Mouse (Mus musculus): ENCODE measurements around the gene Wdr81. TPM values are rescaled to one million over a fixed set of nuclear protein-coding genes. Genes with fewer than 3 reads are reported as not detected.

Wdr81 gene
- polyA plus RNA-seq, 1 experiment from 2014 or later: 3.3 TPM

DNA sequence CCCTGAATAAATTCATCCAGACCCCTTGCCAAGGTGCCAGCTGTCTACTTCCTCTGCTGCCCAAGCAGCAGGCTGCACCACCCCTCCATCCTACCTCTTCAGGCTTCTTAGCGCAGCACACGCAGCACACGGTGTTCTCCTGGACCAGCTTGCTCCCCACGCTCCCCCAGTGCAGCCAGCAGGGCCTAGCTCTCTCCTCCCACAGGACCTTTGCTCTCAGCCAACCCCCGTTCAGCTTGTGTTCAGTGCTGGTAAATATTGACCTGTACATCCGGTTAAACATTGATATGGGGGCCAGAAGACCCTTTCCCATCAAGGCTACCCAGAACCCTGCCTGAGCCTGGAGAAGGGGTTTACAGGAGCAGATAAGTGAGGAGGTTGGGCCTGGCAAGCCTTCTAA lies 15.2 kb downstream of the Wdr81 start, which contains the start of gene Serpinf2:
Gene Serpinf2, minus strand, starts transcription at position 229 of the 400 bp plus-strand sequence.
- Histone ChIP-seq H3K27ac (replicated peaks; ENCODE audit: low read depth, low read length) (no peak within 1 kb of the TSS), H3K4me3 (ENCODE audit: low read depth, low read length) (no peak within 1 kb of the TSS), H3K9me3 (ENCODE audit: control insufficient read depth, low read length) (no peaks in the 10 kb centered on the region), H3K27me3 (ENCODE audit: control insufficient read depth, insufficient read depth, low read length) (no peaks in the 10 kb centered on the region), H3K36me3 (ENCODE audit: control insufficient read depth, insufficient read depth, low read length) (no peaks in the 10 kb centered on the region), H3K4me1 (ENCODE audit: control insufficient read depth, insufficient read depth, low read length) (no peaks in the 10 kb centered on the region), H3K4me2 (ENCODE audit: low read depth, severe bottlenecking) (no peak within 1 kb of the TSS), H3K9ac (ENCODE audit: low read length) (no peak within 1 kb of the TSS)
- DNase-seq (ENCODE audit: low spot score) (no peak), ATAC-seq (ENCODE audit: insufficient number of reproducible peaks, low FRiP score, low TSS enrichment, low read depth) (no peak)
- WGBS: 88% methylated on average over 6 of the region's 6 CpGs

DNA sequence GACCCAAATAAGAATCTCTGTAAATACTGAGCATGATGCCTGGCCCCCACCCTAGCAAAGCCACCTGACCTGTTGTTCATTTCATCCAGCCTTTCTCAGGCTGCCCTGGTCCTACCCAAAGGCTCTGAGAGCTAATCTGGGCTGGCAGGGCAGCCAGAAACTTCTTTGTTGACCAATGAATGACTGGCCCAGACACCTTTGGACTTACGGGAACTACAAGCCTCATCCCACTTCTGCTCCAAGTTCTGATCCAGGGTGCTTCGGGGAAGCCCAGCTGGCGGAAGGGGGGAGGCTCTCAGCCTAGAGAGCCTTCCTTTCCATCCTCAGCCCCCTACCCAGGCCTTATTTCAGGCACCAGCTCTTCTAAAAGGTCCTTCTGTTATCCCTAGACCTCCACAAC lies 15.7 kb downstream of the Wdr81 start:
- no peak for DNase-seq (ENCODE audit: low spot score)
- 76% methylated on average over 3 of the region's 3 CpGs for WGBS
- no peaks in the 10 kb centered on the region; the same call in 1 of the 2 replicates for H3K9me3 ChIP-seq (ENCODE audit: control insufficient read depth, low read length)
- no peak overlapping the region for H3K4me2 ChIP-seq (ENCODE audit: low read depth, severe bottlenecking)
- no peak overlapping the region for H3K9ac ChIP-seq (ENCODE audit: low read length)
- H3K27me3 ChIP-seq (ENCODE audit: control insufficient read depth, insufficient read depth, low read length): no peaks in the 10 kb centered on the region
- ATAC-seq (ENCODE audit: insufficient number of reproducible peaks, low FRiP score, low TSS enrichment, low read depth): no peak
- no peak overlapping the region for H3K4me3 ChIP-seq (ENCODE audit: low read depth, low read length)
- H3K27ac ChIP-seq (replicated peaks; ENCODE audit: low read depth, low read length): no peak overlapping the region
- H3K4me1 ChIP-seq (ENCODE audit: control insufficient read depth, insufficient read depth, low read length): no peaks in the 10 kb centered on the region
- no peaks in the 10 kb centered on the region for H3K36me3 ChIP-seq (ENCODE audit: control insufficient read depth, insufficient read depth, low read length)

DNA sequence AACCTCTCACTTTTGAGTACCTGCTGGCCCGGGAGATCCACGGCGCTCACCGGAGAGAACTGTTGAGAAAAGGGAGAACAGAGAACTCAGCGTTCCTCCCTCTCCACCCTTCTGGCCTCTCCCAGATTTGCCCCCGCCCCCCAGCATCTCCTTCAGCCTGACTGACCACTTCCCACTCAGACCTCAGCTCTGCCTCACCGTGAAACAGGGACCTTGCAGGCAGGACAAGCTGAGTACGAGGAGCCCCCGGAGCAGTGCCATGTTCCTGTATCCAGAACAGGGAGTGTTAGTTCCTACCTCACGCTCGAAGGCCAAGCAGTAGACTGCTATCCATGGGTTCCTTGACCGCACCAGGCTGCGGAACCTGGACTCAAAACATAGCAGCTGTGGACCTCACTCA lies 16.3 kb downstream of the Wdr81 start:
- ATAC-seq (ENCODE audit: insufficient number of reproducible peaks, low FRiP score, low TSS enrichment, low read depth): no peak
- Histone ChIP-seq H3K27me3 (ENCODE audit: control insufficient read depth, insufficient read depth, low read length) (no peaks in the 10 kb centered on the region), H3K36me3 (ENCODE audit: control insufficient read depth, insufficient read depth, low read length) (no peaks in the 10 kb centered on the region), H3K9me3 (ENCODE audit: control insufficient read depth, low read length) (no peaks in the 10 kb centered on the region; the same call in 1 of the 2 replicates), H3K27ac (replicated peaks; ENCODE audit: low read depth, low read length) (no peak overlapping the region), H3K4me3 (ENCODE audit: low read depth, low read length) (no peak overlapping the region), H3K9ac (ENCODE audit: low read length) (no peak overlapping the region), H3K4me2 (ENCODE audit: low read depth, severe bottlenecking) (no peak overlapping the region), H3K4me1 (ENCODE audit: control insufficient read depth, insufficient read depth, low read length) (no peaks in the 10 kb centered on the region)
- 84% methylated on average over 13 of the region's 13 CpGs for WGBS
- DNase-seq (ENCODE audit: low spot score): no peak

DNA sequence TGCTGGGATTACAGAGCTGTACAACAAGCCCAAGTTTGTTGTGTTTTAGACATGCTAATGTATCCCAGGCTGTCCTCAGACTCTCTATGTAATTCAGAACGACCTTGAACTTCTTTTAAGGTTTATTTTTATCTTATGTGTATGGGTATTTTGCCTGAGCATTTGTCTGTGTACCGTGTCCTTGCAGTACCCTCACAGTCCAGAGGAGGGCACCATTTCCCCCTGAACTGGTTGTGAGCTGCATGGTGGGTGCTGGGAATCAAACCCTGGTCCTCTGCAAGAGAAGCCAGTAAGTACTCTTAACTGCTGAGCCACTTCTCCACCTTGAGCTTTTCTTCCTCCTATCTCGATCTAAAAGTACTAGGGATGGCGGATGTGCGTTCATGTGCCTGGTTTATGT lies 20.4 kb downstream of the Wdr81 start:
- no peak overlapping the region for H3K4me3 ChIP-seq (ENCODE audit: low read depth, low read length)
- H3K27ac ChIP-seq (replicated peaks; ENCODE audit: low read depth, low read length): no peak overlapping the region
- H3K4me1 ChIP-seq (ENCODE audit: control insufficient read depth, insufficient read depth, low read length): no peaks in the 10 kb centered on the region
- H3K4me2 ChIP-seq (ENCODE audit: low read depth, severe bottlenecking): no peak overlapping the region
- H3K9me3 ChIP-seq (ENCODE audit: control insufficient read depth, low read length): no peaks in the 10 kb centered on the region; the same call in 1 of the 2 replicates
- no peaks in the 10 kb centered on the region for H3K27me3 ChIP-seq (ENCODE audit: control insufficient read depth, insufficient read depth, low read length)
- no peaks in the 10 kb centered on the region for H3K36me3 ChIP-seq (ENCODE audit: control insufficient read depth, insufficient read depth, low read length)
- WGBS: 87% methylated on average over 5 of the region's 5 CpGs
- DNase-seq (ENCODE audit: low spot score) (no peak), ATAC-seq (ENCODE audit: insufficient number of reproducible peaks, low FRiP score, low TSS enrichment, low read depth) (no peak)
- H3K9ac ChIP-seq (ENCODE audit: low read length): no peak overlapping the region

DNA sequence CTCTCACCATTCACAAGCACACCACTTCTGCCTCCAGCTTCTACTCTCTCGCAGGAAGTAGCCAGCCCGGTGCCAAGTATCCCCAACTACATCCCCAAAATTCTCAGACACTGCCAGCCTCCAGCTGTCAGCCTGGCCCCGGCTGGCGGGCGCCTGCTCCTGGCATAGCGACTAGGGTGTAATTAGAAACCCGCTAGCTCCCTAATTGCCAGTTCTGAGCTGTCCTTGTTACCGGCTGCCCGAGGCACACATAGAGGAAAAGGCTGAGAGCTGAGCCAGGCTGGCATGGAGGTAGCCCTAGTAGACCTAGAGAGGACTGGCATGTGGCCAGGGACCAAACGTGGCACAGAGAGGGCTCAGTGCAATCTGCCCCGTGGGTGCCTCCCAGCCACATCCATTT lies 23.2 kb downstream of the Wdr81 start:
- Histone ChIP-seq H3K9me3 (ENCODE audit: control insufficient read depth, low read length) (no peaks in the 10 kb centered on the region; the same call in 1 of the 2 replicates), H3K36me3 (ENCODE audit: control insufficient read depth, insufficient read depth, low read length) (no peaks in the 10 kb centered on the region), H3K27ac (replicated peaks; ENCODE audit: low read depth, low read length) (no peak overlapping the region), H3K9ac (ENCODE audit: low read length) (no peak overlapping the region), H3K4me3 (ENCODE audit: low read depth, low read length) (no peak overlapping the region), H3K4me1 (ENCODE audit: control insufficient read depth, insufficient read depth, low read length) (no peaks in the 10 kb centered on the region), H3K4me2 (ENCODE audit: low read depth, severe bottlenecking) (no peak overlapping the region), H3K27me3 (ENCODE audit: control insufficient read depth, insufficient read depth, low read length) (no peaks in the 10 kb centered on the region)
- ATAC-seq (ENCODE audit: insufficient number of reproducible peaks, low FRiP score, low TSS enrichment, low read depth) (no peak), DNase-seq (ENCODE audit: low spot score) (no peak)
- WGBS: 79% methylated on average over 11 of the region's 11 CpGs

DNA sequence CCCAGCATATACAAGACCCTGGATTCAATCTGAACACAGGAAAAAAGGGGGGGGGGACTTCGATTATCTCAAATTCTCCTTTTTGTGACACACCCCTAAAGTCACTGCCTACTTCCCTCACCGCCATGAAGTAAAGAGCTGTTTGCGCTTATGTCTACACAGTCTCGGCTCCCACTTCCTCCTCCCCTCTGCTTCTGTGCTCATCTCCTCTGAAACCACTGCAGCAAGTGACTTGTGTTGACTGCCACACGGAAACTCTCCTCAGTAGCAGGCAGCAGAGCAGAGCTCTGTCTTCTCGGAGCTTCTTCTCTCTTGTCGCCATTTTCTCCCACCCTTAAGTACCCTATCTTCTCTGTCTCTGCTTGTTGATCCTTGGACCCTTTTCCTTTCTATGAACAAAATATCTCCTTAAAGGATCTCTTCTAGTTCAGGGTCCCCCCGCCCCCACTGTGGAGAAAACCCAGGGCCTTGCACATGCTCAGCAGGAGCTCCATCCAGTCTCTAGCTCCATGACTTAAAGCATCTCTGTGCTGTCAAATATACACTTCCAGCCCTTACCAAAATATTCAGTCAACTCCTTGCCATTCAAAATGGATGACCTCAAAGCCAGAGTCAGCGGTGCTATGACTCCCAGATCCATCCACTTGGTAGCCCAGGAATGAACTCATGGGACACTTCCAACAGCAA lies 25.4 kb downstream of the Wdr81 start:
- Histone ChIP-seq H3K4me1 (ENCODE audit: control insufficient read depth, insufficient read depth, low read length) (no peaks in the 10 kb centered on the region), H3K36me3 (ENCODE audit: control insufficient read depth, insufficient read depth, low read length) (no peaks in the 10 kb centered on the region), H3K27me3 (ENCODE audit: control insufficient read depth, insufficient read depth, low read length) (no peaks in the 10 kb centered on the region), H3K9me3 (ENCODE audit: control insufficient read depth, low read length) (no peaks in the 10 kb centered on the region; the same call in 1 of the 2 replicates), H3K9ac (ENCODE audit: low read length) (no peak overlapping the region), H3K4me3 (ENCODE audit: low read depth, low read length) (no peak overlapping the region), H3K27ac (replicated peaks; ENCODE audit: low read depth, low read length) (no peak overlapping the region), H3K4me2 (ENCODE audit: low read depth, severe bottlenecking) (no peak overlapping the region)
- DNase-seq (ENCODE audit: low spot score) (no peak), ATAC-seq (ENCODE audit: insufficient number of reproducible peaks, low FRiP score, low TSS enrichment, low read depth) (no peak)
- 87% methylated on average over 9 of the region's 9 CpGs for WGBS

DNA sequence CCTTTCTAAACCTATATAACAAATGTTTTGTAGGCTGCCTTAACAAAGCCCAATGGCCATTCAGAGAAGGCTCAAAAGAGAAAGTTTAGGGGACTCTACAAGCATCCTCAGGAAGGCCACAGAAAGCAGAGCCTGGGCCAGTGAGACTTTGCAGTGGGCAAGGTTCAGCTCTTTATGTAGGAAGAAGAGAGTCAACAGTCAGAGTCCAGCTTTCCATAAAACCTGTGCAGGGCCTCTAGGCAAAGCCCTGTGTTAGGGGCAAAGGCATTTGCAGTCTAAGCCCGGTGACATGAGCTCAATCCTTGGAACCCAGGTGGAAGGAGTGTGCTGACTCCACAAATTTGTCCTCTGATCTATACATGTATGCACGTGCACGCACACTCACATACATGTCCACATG lies 30.1 kb downstream of the Wdr81 start:
- H3K4me2 ChIP-seq (ENCODE audit: low read depth, severe bottlenecking): no peak overlapping the region
- H3K4me3 ChIP-seq (ENCODE audit: low read depth, low read length): no peak overlapping the region
- H3K4me1 ChIP-seq (ENCODE audit: control insufficient read depth, insufficient read depth, low read length): peaks cover 13% of the 10 kb centered on the region
- no peaks in the 10 kb centered on the region for H3K36me3 ChIP-seq (ENCODE audit: control insufficient read depth, insufficient read depth, low read length)
- DNase-seq (ENCODE audit: low spot score) (no peak), ATAC-seq (ENCODE audit: insufficient number of reproducible peaks, low FRiP score, low TSS enrichment, low read depth) (no peak)
- no peak overlapping the region for H3K27ac ChIP-seq (replicated peaks; ENCODE audit: low read depth, low read length)
- H3K27me3 ChIP-seq (ENCODE audit: control insufficient read depth, insufficient read depth, low read length): no peaks in the 10 kb centered on the region
- WGBS: 95% methylated on average over 3 of the region's 3 CpGs
- no peak overlapping the region for H3K9ac ChIP-seq (ENCODE audit: low read length)
- H3K9me3 ChIP-seq (ENCODE audit: control insufficient read depth, low read length): no peaks in the 10 kb centered on the region

DNA sequence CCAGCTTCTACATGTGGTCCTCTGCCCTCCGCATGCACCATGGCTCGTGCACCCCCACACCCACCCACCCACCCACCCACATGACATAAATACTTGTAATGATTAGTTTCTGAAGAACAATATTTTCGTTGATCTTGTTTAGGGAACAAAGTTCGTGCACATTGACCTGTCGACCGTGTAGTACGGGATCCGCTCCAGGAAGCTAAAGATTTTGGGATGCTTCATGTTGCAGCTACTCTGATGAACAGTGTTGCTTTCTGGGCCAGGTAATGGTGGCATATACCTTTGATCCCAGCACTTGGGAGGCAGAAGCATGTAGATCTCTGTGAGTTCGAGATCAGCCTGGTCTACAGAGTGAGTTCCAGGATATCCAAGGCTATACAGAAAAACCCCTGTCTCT lies 30.5 kb downstream of the Wdr81 start:
- Histone ChIP-seq H3K27ac (replicated peaks; ENCODE audit: low read depth, low read length) (no peak overlapping the region), H3K4me3 (ENCODE audit: low read depth, low read length) (no peak overlapping the region), H3K9ac (ENCODE audit: low read length) (no peak overlapping the region), H3K4me1 (ENCODE audit: control insufficient read depth, insufficient read depth, low read length) (peaks cover 13% of the 10 kb centered on the region), H3K36me3 (ENCODE audit: control insufficient read depth, insufficient read depth, low read length) (no peaks in the 10 kb centered on the region), H3K4me2 (ENCODE audit: low read depth, severe bottlenecking) (no peak overlapping the region), H3K9me3 (ENCODE audit: control insufficient read depth, low read length) (no peaks in the 10 kb centered on the region), H3K27me3 (ENCODE audit: control insufficient read depth, insufficient read depth, low read length) (no peaks in the 10 kb centered on the region)
- WGBS: 94% methylated on average over 9 of the region's 9 CpGs
- ATAC-seq (ENCODE audit: insufficient number of reproducible peaks, low FRiP score, low TSS enrichment, low read depth) (no peak), DNase-seq (ENCODE audit: low spot score) (no peak)

DNA sequence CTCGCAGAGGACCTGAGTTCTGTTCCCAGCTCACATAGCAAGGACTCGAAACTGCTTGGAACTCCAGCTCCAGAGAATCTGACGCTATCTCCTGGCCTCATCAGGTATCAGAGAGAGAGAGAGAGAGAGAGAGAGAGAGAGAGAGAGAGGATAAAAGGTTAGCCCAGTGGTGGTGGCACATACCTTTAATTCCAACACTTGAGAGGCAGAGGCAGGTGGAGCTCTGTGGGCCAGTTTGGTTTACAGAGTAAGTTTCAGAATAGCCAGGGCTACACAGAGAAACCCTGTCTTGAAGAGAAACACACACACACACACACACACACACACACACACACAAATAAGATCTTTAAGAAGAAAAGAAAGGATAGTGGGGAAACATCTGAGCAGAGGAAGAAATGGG lies 31.4 kb downstream of the Wdr81 start:
- DNase-seq (ENCODE audit: low spot score) (no peak), ATAC-seq (ENCODE audit: insufficient number of reproducible peaks, low FRiP score, low TSS enrichment, low read depth) (no peak)
- no peaks in the 10 kb centered on the region for H3K27me3 ChIP-seq (ENCODE audit: control insufficient read depth, insufficient read depth, low read length)
- no peak overlapping the region for H3K9ac ChIP-seq (ENCODE audit: low read length)
- no peaks in the 10 kb centered on the region for H3K36me3 ChIP-seq (ENCODE audit: control insufficient read depth, insufficient read depth, low read length)
- 88% methylated on average over 3 of the region's 3 CpGs for WGBS
- H3K4me3 ChIP-seq (ENCODE audit: low read depth, low read length): no peak overlapping the region
- H3K9me3 ChIP-seq (ENCODE audit: control insufficient read depth, low read length): no peaks in the 10 kb centered on the region
- no peak overlapping the region for H3K4me2 ChIP-seq (ENCODE audit: low read depth, severe bottlenecking)
- peaks cover 13% of the 10 kb centered on the region for H3K4me1 ChIP-seq (ENCODE audit: control insufficient read depth, insufficient read depth, low read length)
- no peak overlapping the region for H3K27ac ChIP-seq (replicated peaks; ENCODE audit: low read depth, low read length)

All from limb, embryonic 11.5 days (tissue).